Mouse (Mus musculus): ENCODE results near the gene Itprip.

Itprip gene

GRCm38 (mm10) chr19:47919126-47919965 is at the start of gene Itprip, which contains the start of gene Cfap43:
TSS of gene Itprip (minus strand) at chr19:47919299.
TSS of gene Cfap43 (minus strand) at chr19:47919287.
- peak in 1 of 2 experiments; percentile 6 for DNase-seq

DNA sequence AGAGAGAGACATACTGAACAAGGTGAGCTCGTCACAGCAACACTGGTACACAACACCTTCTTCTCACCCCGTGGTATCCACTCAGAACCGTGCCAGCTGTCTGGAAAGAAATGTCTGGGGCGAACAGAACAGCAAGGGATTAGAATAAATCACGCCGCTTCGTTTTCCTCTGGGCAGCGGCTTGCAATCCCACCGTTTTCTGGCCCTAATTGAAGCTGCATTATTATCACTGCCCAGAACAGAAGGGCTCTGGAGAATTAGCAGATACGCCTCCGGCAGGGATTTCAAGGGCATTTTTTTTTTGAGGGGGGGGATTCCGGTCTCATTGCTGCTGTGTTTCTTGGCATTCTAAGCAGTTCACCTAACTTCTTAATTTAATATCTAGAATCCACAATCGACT is 39.1 kb upstream of the Itprip start:
- no peak for DNase-seq

GRCm38 (mm10) chr19:47953169-47953568 is 34.1 kb upstream of the Itprip start:
- DNase-seq, result no peak

GRCm38 (mm10) chr19:47950946-47951345 is 31.8 kb upstream of the Itprip start:
- no peak for DNase-seq

DNA sequence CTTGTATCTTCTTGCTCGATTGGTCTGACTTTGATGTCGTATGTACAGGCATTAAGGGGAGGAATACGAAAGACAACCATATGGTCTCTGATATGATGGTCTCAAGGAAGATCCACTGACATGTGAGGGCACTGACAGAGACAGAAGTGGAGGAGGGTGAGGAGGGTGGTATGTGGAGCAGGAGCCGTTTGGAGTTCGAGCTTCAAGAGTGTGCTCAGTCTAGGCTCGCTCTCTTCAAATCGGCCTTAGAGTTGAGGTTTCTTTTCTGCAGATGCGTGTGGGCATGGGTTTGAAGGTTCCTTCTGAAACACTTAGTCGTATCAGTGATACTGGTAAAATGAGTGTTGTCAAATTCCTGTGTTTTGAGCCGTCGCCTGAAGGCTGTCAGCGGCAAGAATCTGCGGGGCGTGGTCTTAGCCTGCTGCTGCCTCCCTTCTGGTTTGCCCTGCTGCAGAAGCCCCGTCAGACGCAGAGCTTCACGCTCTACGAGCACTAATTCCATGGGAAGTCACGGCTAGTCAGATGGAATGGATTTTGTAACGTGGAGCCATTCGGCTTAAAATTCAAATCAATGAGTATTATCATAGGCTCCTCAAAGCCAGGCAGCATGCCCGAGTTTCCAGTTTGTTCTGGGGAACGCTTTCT is 27.8 kb upstream of the Itprip start:
- DNase-seq, result no peak

DNA sequence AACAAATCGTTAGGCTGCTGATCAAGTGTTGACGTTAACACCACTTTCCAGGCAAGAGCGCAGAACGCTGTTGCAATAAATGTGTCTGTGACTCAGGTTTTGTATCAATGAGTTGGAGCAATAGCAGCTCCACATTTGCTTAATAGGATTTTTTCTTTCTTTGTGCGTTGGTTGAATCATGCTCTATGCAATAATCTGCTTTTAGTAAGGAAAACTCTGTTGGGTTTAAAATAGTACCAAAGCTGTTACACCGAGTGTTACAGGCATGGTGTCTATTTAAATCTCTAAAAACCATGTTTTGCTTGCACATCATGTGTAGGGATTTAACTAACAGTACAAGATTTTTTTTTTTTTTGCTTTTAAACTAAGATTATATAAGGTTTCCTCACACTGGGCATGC is 20.3 kb upstream of the Itprip start:
- no peak for DNase-seq

DNA sequence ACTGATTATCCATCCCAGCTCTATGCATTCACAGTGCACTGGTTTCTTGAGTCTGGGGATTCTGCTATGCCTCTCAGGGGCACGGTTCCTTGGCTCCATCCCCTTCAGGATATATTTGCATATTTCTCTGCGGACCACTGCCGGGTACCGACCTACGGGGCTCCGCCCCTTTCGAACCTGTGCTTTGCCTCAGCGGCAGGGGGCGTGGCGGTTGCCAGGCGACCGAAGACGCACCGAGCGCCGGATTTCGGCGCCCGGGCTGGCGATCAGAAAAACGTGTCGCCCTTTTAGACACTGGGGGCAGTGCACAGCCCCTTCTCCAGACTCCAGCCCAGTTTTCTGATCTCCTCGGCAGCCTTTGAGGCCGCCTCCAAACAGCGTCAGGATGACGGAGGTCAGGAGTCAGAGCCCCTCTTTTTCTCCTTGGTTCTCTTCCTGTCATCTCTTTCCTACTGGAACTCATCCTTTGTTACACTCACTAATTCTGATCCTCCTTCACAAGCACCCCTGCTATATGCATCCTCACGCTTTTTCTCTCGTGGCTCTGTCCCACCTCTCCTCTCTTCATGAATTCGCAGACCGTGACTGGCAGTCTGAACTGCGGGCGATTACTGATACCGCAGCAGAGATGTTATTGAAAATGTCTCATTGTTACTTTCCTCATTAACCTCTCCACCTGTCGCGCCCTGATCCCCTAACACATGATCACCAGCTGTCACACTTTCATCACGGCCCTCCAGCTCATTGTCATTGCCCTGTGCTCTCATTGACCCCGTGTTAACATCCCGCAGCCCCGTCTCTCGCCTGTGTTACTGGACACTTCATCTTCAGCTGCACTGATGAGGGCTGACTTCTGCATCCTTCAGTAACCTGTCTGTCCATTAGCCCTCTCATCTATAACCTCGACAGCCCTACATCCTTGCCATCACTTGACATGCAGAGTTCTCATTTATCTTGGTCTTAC is 18.6 kb upstream of the Itprip start, which contains the start of gene Cfap58:
Gene Cfap58 (plus strand): TSS at position 233 of the 964 bp plus-strand sequence.
- DNase-seq, result peak in 1 of 2 experiments; percentile 13

DNA sequence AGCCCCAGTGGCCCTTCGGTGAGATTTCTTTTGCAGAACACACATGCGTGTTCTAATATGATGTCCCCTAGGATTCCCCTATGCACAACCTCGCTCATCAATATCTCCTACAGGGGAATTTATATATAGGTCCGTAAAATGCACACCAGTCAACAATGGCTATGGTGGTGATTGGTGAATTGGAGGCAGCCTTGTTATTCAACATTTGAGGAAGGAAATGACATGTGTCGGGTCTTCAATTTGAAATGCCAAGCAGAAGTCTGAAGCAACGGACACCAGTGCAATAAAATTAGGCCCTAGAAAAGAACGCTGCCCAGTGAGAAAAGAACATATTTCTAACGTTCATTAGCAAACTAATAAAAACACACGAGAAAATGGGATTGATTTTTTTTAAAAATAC is 17.8 kb upstream of the Itprip start:
- DNase-seq, result no peak

- DNase-seq, result no peak
These were observed 17.4 kb upstream of the Itprip start for GRCm38 (mm10) chr19:47936490-47936889.

DNA sequence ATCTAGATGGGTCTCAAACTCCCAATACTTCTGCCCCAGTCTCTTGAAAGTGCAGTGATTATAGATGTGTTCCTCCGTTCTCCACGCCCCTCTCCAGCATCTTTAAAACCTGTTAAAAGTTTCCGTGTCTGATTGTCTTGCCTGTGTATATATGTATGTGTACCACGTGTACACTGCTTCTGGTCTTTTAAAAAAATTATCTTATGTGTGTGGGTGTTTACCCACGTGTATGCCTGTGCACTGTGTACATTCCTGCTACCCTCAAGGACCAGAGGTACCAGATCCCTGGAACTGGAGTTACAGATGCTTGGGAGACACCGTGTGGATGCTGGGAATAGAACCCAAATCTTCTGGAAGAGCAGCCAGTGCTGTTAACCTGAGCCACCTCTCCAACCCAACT is 16.4 kb upstream of the Itprip start:
- no peak for DNase-seq

- DNase-seq, result no peak
These were observed 15.6 kb upstream of the Itprip start for GRCm38 (mm10) chr19:47934636-47935238.

DNA sequence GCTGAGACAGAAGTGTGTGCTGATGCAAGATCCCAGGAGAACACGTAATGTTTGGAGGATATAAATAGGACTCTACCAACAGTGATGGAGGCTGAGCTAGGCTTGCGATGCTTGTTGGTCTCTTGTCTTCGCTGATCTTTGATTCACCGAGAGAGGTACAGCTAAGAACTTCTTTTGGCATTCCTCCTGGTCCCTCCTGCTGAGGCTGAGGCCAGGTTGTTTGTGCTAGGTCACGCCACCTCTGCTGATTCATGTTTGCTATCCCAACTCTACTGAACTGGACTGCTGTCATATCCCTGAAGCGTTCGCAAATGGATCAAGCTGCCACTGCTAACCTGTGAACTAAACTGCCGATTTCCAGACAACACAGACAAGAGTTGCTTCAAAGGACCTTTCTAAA is 15.0 kb upstream of the Itprip start:
- DNase-seq, result no peak

- peak in 1 of 2 experiments; percentile 7 for DNase-seq
These were observed 13.0 kb upstream of the Itprip start for GRCm38 (mm10) chr19:47931982-47932638.

GRCm38 (mm10) chr19:47929043-47929442 is 9.9 kb upstream of the Itprip start:
- DNase-seq, result no peak

DNA sequence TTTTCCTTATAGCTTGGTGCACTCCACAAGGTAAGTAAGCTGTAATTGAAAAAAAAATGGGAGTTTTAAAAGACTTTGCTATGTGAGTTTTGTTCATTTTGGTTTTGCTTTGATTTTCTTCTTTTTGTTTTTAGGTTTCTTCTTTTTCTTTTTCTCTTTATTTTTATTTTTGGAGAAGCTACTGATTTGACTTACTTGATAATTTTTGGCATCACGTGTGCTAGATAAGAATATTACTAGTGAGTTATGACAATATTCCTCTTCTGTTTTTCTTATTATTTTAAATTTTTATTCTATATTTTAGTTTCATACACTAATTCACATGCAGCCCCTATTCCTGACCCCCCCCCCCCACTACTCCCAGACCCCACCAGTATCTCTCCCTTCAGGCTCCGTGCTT is 7.9 kb upstream of the Itprip start:
- no peak for DNase-seq

GRCm38 (mm10) chr19:47925819-47926218 is 6.7 kb upstream of the Itprip start:
- DNase-seq, result no peak

- DNase-seq, result no peak
These were observed 872 bp upstream of the Itprip start for GRCm38 (mm10) chr19:47919966-47920375.

GRCm38 (mm10) chr19:47918455-47919101 is 521 bp downstream of the Itprip start:
- DNase-seq, result no peak

DNA sequence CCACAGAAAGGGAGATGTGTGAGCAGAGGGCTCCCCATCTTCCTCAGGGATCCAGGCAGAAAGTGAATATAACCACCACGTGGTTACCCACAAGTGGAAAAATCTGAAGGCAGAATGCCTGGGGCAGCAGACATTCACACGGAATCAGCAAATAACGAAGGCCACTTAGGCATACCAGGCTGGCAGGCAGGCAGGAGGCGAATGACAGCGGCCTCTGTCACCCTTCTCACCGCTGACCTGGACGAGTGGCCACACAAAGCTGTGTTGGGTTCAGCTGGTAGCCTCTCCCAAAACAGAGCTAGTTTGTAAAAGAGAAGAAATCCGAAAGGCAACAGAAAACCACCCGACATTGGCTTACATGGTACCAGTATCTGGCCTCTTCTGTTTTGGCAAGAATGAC is 1.1 kb downstream of the Itprip start:
- no peak for DNase-seq

DNA sequence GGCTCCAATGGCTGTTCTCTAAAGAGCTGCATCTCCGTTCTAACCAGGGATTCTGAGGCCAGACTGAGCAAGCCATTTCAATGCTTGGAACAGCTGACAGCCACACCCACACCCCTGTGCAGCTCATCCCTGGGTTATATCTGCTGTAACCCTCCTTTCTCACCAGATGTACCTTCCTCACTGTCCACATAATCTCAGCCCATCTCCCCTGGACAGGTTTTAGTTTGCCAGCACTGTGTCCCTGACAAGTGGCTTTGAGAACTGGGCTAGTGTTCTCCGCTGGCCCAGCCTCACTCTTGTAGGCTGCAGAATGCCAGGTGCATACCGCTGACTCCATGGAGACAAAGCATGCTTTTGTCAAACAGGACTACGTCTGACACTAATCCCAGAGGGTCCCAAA is 1.7 kb downstream of the Itprip start:
- DNase-seq, result no peak

DNA sequence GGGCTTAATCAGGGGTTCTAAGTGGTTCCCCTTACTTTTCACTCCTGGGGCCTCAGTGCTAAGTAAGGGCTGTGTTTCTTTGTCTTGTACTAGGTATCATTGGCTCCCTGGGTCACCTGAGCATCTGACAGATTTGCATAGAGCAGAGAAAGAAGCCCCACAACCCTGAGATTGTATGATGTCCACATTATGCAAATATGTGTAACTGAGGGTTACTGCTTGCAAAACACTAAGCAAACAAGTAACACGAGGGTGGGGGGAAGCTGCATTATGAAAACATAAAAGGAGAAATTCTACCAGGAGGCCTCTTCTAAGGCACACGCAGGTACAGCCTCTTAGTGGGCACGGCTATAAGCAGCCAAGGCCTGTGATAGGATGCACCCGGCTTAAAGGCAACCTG is 3.8 kb downstream of the Itprip start:
- DNase-seq, result no peak

Data from cerebellum, adult 18-20 months (tissue).